Mouse (Mus musculus) G1E (cell line): ENCODE measurements at regions not wholly inside any gene's neighbourhood (a gene's known extent, or its start where the extent isn't known, plus 50 kb on each side); places are given as distances from the start of the nearest gene placed in this dataset.

ENCODE experiments used
- ATAC-seq: 2 replicates; pipeline ENCODE4 v1.8.0; 2016; ENCODE audit warnings: mild to moderate bottlenecking; ENCODE audit not compliant: insufficient number of reproducible peaks, poor library complexity, low FRiP score, severe bottlenecking; ENCODE audit errors: extremely low read depth
- DNase-seq: peaks from one replicate; pipeline ENCODE4 v3.0.0; 2012; ENCODE audit warnings: low spot score
- H3K27me3 ChIP-seq: 2 replicates; pipeline ENCODE4 v1.6.1; 2012; ENCODE audit warnings: mild to moderate bottlenecking, low read length, inconsistent platforms; ENCODE audit not compliant: insufficient read depth
- H3K36me3 ChIP-seq: replicated peaks from 2 replicates; pipeline ENCODE3; 2012; ENCODE audit warnings: mild to moderate bottlenecking, inconsistent platforms
- H3K4me1 ChIP-seq: 2 replicates; pipeline ENCODE4 v1.6.1; 2012; ENCODE audit warnings: low read depth, low read length, inconsistent platforms, mixed read lengths; ENCODE audit not compliant: insufficient read depth
- H3K4me3 ChIP-seq: 2 replicates; pipeline ENCODE4 v1.5.1; 2012; ENCODE audit warnings: low read depth, mild to moderate bottlenecking, inconsistent platforms, low read length, moderate library complexity, mixed read lengths
- H3K9me3 ChIP-seq: replicated peaks from 2 replicates; pipeline ENCODE4 v1.6.1; 2012; ENCODE audit warnings: inconsistent platforms
- CTCF ChIP-seq: IDR thresholded peaks from 2 replicates; pipeline ENCODE4 v1.5.1; 2012; ENCODE audit warnings: low read depth, low read length, inconsistent platforms, mixed read lengths
- GATA1 ChIP-seq: IDR thresholded peaks from 2 replicates; pipeline ENCODE4 v1.6.1; 2012; ENCODE audit warnings: borderline replicate concordance, low read length, inconsistent platforms, mixed read lengths
- GATA2 ChIP-seq: IDR thresholded peaks from 2 replicates; pipeline ENCODE4 v1.6.1; 2012; ENCODE audit warnings: low read depth, low read length, inconsistent platforms, borderline replicate concordance
- POLR2AphosphoS5 ChIP-seq: IDR thresholded peaks from 2 replicates; pipeline ENCODE4 v1.6.1; 2012; ENCODE audit warnings: low read depth, low read length, inconsistent platforms; ENCODE audit not compliant: insufficient replicate concordance
- TAL1 ChIP-seq: conservative IDR thresholded peaks from 2 replicates; pipeline ENCODE4 v1.6.1; 2012; ENCODE audit warnings: low read depth, low read length, inconsistent platforms, mixed read lengths

DNA sequence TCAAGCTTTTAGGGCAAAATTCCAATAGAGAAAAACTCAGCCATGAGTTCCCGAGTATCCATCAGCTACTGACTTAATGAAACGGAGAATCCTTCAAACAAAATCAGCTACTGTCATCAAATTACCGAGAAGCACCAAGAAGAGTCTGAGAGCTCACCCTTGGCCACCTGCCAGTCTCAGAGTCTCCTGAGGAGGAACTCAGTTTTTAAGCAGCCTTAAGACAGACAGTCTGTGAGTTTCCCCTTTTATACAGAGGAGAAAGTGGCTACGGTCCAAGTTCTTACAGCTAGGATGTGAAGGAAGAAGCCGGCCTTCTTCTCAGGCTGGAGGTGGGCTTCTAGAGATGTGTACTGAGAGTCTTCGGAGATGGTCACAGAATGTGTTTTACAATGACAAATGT lies 262.8 kb downstream of the Diras2 start:
- no peak for TF ChIP-seq POLR2AphosphoS5
- no peak for TF ChIP-seq GATA2
- no peak for TF ChIP-seq GATA1
- no peak for TF ChIP-seq TAL1
- no peak for TF ChIP-seq CTCF
- no peaks in the 10 kb centered on the region for H3K27me3 ChIP-seq
- no peaks in the 10 kb centered on the region for H3K36me3 ChIP-seq
- no peaks in the 10 kb centered on the region for H3K4me1 ChIP-seq
- no peak for ATAC-seq
- H3K4me3 ChIP-seq: no peak overlapping the region
- DNase-seq: no peak
- H3K9me3 ChIP-seq: 0 out of 2 replicates have a peak, but pooled peaks cover 8% of the 10 kb centered on the region

DNA sequence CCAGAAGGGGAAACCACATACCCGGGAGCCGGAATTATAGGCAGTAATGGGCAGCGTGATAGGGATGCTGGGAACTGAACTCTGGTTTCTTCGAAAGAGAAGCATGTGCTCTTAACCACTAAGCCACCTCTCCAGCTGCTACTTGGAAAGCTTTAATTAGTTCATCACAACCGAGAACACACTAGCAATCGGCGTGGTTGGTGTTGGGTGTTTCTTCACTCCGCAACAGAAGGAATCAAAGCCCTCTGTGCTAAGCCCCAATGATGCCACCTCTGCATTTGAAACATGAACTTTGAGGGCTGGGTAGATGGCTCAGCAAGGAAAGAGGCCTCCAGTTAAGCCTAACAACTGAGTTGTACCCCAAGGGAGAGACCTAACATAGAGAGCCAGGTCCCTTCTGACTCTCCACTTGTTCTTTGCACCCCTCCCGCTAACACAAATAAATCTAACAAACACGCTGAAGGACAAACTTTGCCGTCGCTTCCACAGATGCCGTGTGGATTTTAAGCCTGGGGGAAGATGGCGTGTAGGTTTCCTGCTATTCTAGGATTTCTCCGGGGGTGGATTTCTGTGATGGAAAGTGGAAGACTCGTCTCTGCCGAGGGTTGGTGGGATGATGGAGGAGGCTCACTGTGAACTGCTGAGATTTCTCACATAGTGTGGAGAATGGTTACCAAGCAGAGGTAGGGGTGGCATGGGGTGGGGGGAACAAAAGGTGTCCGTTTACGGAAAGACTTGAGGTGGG lies 257.4 kb downstream of the Diras2 start:
- no peaks in the 10 kb centered on the region for H3K4me1 ChIP-seq
- H3K27me3 ChIP-seq: no peaks in the 10 kb centered on the region
- no peak overlapping the region for H3K4me3 ChIP-seq
- no peak for ATAC-seq
- H3K9me3 ChIP-seq: peaks cover 44% of the 10 kb centered on the region
- no peak for TF ChIP-seq POLR2AphosphoS5
- no peak for TF ChIP-seq GATA2
- no peak for TF ChIP-seq CTCF
- no peak for TF ChIP-seq GATA1
- no peak for TF ChIP-seq TAL1
- H3K36me3 ChIP-seq: no peaks in the 10 kb centered on the region
- no peak for DNase-seq

DNA sequence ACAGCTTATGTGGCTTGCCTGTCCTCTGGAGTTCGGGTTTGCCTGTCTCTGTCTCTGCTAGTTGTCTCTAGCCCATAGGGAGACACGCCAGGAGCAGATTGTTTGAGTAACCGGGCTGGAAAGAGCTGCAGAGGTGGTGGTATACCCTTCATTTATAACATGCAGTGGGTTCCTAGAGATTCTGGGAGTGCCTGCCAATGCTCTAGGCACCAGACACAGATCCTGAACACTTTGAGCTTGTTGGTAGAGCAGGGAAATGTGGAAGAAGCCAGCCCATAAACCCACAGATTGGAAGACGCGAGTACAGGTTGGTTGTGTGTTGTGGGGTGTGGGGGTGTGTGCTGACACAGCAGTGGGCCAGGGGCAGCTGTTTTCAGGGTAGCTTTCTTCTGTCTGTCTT lies 255.9 kb downstream of the Diras2 start:
- Histone ChIP-seq H3K4me3 (no peak overlapping the region), H3K9me3 (peaks cover 49% of the 10 kb centered on the region), H3K27me3 (no peaks in the 10 kb centered on the region), H3K36me3 (no peaks in the 10 kb centered on the region), H3K4me1 (no peaks in the 10 kb centered on the region)
- DNase-seq (no peak), ATAC-seq (no peak)
- TF ChIP-seq POLR2AphosphoS5 (no peak), TAL1 (no peak), GATA2 (no peak), CTCF (no peak), GATA1 (no peak)

DNA sequence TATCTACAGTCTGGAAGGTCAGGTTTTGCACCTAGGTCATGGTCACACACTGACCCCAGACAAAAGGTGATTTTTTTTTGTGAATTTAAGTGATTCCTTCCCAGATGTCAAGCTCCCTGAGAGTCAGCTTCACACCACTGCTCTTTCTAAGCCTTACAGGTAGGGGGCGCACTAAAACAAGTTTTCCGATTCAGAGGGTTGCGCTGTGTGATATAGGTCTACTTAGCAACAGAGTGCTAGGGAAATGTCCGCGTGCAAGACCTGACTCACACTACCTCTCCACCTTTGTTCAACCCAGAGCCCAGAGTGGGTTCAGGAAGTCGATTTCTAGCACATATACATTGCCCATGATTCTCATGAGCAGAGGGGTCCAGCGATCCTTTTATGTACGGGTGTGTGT lies 255.4 kb downstream of the Diras2 start:
- ATAC-seq (no peak), DNase-seq (no peak)
- H3K4me1 ChIP-seq: no peaks in the 10 kb centered on the region
- no peaks in the 10 kb centered on the region for H3K27me3 ChIP-seq
- TF ChIP-seq GATA1: no peak
- no peak for TF ChIP-seq GATA2
- no peak for TF ChIP-seq POLR2AphosphoS5
- TF ChIP-seq CTCF: no peak
- no peak for TF ChIP-seq TAL1
- peaks cover 49% of the 10 kb centered on the region for H3K9me3 ChIP-seq
- no peak overlapping the region for H3K4me3 ChIP-seq
- no peaks in the 10 kb centered on the region for H3K36me3 ChIP-seq

DNA sequence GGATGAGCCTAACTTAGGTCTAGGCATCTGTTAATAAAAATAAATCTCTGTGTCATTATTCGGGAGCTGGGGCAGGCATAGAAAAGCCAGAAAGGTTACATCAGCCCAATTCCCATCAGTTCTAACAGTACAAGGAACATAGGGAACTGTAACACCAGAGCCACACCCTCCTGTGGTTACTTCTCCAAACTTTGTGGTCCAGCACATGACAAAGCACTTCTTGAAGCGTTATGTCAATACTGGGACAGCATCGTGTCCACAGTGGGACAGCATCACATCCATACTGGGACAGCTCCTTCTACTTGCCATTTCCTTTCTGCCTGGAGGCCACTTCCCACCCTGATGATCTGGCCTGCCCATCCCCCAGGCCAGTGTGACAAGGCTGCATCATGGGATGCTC lies 253.9 kb downstream of the Diras2 start:
- H3K4me3 ChIP-seq: no peak overlapping the region
- peaks cover 59% of the 10 kb centered on the region for H3K9me3 ChIP-seq
- no peaks in the 10 kb centered on the region for H3K27me3 ChIP-seq
- H3K36me3 ChIP-seq: no peaks in the 10 kb centered on the region
- DNase-seq (no peak), ATAC-seq (no peak)
- no peaks in the 10 kb centered on the region for H3K4me1 ChIP-seq
- TF ChIP-seq POLR2AphosphoS5 (no peak), CTCF (no peak), GATA1 (no peak), TAL1 (no peak), GATA2 (no peak)

DNA sequence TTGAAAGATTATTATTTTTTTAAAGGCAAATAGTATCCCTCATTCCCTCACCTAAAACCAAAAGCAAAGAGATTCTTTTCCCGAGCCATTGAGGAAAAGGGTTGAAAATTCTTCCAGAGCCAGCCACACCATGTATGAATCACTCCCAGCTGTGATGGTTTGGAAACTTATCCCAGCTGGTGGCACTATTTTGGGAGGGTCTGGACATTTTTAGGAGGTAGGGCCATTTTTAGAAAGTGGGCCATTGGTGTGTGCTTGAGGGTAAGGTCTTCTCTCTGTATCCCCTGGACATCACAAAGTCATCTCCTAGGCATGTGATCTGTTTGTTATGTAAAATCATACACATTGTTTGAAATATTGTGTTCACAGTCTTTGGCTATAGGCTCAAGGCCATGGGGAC lies 252.2 kb downstream of the Diras2 start:
- no peaks in the 10 kb centered on the region for H3K27me3 ChIP-seq
- TF ChIP-seq GATA1 (no peak), TAL1 (no peak), GATA2 (no peak), POLR2AphosphoS5 (no peak), CTCF (no peak)
- no peaks in the 10 kb centered on the region for H3K36me3 ChIP-seq
- DNase-seq (no peak), ATAC-seq (no peak)
- no peak overlapping the region for H3K4me3 ChIP-seq
- H3K4me1 ChIP-seq: no peaks in the 10 kb centered on the region
- H3K9me3 ChIP-seq: peaks cover 64% of the 10 kb centered on the region
